Mouse (Mus musculus): ENCODE data around the gene Dhrs11.
"Not testable (repeated sequence)": the region's sequence is repeated elsewhere in the genome, so short reads cannot be mapped to it uniquely, and the experiment has no call there.

The Dhrs11 gene

GRCm38 (mm10) chr11:84828516-84829399 is at the start of gene Dhrs11:
Gene Dhrs11 (minus strand): TSS chr11:84828994.
- peak; percentile 95 to 97 for DNase-seq (ENCODE audit: low spot score in 2 of 2)

- not testable (repeated sequence) for DNase-seq (ENCODE audit: low spot score in 2 of 2)
Observed at GRCm38 (mm10) chr11:84876020-84876419, 47.2 kb upstream of the Dhrs11 start.

GRCm38 (mm10) chr11:84873042-84873833 is 44.4 kb upstream of the Dhrs11 start:
- DNase-seq (ENCODE audit: low spot score in 2 of 2): no peak

GRCm38 (mm10) chr11:84871548-84872069 is 42.8 kb upstream of the Dhrs11 start:
- no peak for DNase-seq (ENCODE audit: low spot score in 2 of 2)

GRCm38 (mm10) chr11:84871046-84871445 is 42.3 kb upstream of the Dhrs11 start:
- DNase-seq (ENCODE audit: low spot score in 2 of 2): no peak

DNA sequence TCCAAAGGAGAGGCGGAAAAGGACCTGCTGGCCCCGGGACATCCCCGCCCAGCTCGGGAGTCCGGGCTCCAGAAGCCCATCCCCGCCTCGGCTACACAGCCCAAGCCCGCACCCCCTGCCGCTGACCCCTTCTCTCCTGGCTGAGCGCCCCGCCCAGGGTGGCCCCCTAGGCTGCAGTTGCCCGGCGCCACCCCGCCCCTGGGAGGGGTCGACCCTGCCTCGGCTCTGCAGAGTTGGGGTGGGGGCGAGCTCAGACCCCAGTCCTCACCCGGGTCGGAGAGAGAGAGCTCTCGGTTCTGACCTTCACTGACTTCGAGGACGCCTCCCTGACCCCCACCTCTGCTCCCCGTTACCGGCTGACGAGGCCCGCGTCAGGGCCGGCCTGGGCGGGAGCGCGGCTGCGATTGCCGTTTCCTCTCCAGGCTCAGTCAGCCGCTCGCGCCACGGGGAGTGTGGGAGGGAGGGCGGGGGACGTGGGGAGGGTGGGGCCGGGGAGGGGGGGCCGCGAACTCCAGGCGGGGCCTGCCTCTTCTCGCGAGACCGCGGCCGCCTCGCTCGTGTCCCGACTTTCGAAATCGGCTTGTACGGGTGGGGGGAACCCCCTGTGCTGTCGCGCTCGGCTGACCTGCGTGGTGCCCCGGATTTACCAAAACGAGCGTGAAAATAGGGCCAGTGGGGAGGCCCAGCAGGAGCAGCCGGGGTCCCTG is 41.7 kb upstream of the Dhrs11 start, which contains the start of gene Ggnbp2:
Gene Ggnbp2 (minus strand): TSS at position 481 of the 707 bp plus-strand sequence.
- peak; percentile 93 to 97 for DNase-seq (ENCODE audit: low spot score in 2 of 2)

GRCm38 (mm10) chr11:84869537-84870232 is 40.9 kb upstream of the Dhrs11 start:
- peak; percentile 93 to 96 for DNase-seq (ENCODE audit: low spot score in 2 of 2)

DNA sequence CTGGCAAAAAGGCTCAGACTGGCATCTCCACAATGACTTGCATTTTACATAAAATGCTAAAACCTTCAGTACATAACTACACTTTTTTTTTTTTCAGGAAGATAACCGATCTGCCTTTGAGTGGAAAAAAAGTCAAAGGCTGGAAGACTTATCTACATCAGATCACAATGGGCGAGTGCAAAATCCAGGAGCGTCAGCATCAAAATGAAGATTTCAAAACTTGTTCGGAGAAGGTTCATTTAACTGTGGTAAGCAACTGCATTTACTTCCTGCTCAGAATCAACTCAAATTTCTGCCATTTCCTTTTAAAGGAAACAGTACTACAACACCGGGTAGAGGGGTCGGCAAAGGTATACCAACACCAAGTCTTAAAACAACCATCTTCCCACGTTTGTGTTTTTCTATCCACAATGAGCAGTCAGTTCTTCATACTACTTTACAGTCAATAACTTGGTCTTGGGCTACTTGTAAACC is 40.0 kb upstream of the Dhrs11 start:
- DNase-seq (ENCODE audit: low spot score in 2 of 2): no peak

DNA sequence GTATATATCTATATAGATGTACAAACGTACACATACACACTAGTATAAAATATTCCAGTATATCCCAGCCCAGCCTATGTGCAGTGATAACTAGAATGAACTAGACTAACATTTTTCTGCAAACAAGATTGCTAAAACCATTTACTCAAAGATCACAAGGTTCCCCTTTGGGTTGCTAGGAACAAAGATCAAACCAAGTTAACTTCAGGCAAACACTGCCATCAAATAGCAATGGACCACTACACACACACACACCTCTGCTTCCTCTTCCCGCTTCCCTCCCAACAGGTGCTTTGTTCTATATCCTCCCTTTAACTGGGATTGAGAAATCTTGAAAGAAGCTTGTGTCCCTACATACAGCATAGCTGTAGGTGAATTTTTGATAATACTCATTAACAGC is 38.8 kb upstream of the Dhrs11 start:
- DNase-seq (ENCODE audit: low spot score in 2 of 2): no peak

- no peak for DNase-seq (ENCODE audit: low spot score in 2 of 2)
Observed at GRCm38 (mm10) chr11:84865268-84865667, 36.5 kb upstream of the Dhrs11 start.

- no peak for DNase-seq (ENCODE audit: low spot score in 2 of 2)
Observed at GRCm38 (mm10) chr11:84855285-84855684, 26.5 kb upstream of the Dhrs11 start.

DNA sequence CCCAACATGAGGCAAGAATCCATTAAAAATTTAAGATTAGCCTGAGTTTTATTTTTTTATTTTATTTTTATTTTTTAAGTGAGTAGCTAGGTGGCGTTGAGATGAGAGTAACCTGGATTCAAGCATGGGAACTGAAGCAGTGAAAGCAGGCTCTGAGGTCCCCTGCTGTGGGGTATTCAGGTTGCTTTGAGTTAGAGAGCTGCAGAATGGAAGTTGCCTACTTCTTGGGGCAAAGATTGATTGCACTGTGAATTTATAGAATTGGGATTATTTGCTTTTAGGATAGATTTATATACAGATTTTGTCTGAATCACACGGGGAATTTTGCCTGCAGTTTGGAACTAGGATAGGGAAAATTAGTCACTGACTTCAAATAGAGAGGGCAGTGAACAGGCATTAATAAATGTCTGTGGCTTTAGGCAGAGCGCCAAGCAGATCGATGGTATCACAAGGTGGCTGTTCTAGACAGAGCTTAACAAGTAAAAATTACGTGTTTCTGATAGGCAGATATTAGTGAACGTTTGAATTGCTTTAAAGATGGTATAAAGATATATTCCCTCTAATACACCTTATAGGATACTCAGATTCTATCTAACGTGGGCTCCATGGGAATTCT is 18.8 kb upstream of the Dhrs11 start:
- DNase-seq (ENCODE audit: low spot score in 2 of 2): no peak

DNA sequence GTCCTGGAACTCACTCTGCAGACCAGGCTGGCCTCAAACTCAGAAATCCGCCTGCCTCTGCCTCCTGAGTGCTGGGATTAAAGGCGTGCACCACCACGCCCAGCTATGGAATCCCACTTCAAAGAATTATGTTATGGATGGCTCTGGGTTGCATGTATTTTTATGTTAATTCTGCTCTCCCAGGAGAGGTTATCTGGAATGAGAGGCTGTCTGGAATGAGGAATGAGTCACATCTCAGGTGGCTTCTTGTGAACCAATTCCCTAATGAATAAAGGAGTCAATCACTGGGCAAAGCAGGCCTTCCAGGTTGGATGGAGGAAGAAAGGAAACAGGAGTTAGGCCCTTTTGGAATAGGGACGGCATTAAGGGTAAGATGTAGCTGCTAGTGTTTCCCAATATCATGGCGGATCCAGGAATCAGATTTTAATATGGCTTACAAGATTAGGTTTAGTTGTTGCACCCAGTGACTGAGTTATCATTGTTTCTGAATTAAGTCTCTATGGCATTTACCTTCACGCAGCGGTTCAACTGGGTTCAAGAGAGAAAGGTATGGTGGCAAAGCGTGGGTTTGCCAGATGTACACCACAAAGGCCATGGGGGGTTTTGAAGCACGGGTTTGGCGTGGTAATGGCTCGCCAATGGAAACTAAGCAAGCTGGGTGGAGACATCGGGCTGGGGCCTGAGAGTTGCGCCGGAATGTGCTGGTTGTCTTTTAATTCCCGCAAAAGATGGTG is 18.1 kb upstream of the Dhrs11 start:
- no peak for DNase-seq (ENCODE audit: low spot score in 2 of 2)

- DNase-seq (ENCODE audit: low spot score in 2 of 2): no peak
Observed at GRCm38 (mm10) chr11:84839330-84839729, 10.5 kb upstream of the Dhrs11 start.

GRCm38 (mm10) chr11:84829495-84829894 is 701 bp upstream of the Dhrs11 start:
- not testable (repeated sequence) for DNase-seq (ENCODE audit: low spot score in 2 of 2)

- DNase-seq (ENCODE audit: low spot score in 2 of 2): no peak
Observed at GRCm38 (mm10) chr11:84827901-84828503, 792 bp downstream of the Dhrs11 start.

- no peak for DNase-seq (ENCODE audit: low spot score in 2 of 2)
Observed at GRCm38 (mm10) chr11:84827492-84827891, 1.3 kb downstream of the Dhrs11 start.

- peak in 1 of 2 experiments; percentile 46 for DNase-seq (ENCODE audit: low spot score in 2 of 2)
Observed at GRCm38 (mm10) chr11:84826185-84826584, 2.6 kb downstream of the Dhrs11 start.

DNA sequence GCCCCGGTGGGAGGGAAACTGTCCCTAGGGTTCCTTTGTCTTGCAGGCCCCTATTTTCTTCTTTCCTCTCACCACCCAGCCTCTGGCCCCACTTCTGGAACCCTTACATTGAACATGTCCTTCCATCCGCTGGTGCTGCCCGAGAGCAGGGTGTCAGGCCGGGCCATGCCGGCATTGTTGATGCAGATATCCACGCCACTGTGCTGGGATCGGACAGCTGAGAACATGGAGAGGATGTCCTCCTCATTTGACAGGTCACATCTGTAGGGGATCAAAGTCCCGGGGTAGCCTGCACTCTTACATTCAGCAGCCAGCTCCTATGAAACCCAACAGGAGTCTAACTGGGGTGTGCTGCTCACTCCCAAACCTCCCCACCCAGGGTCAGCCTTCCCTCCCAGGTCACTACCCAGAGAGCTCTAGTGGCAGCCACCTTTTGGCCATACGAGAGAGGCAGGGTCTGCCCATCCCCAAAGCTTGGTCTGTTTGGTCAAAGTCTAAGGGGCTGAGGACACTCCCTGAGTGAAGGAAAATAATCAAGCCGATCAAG is 3.5 kb downstream of the Dhrs11 start:
- DNase-seq (ENCODE audit: low spot score in 2 of 2): no peak

Measured in spleen, postnatal 4 days (tissue).